Mouse (Mus musculus) liver, adult 2 months (tissue): ENCODE results near the gene Slc19a1.

Source experiments
- CTCF ChIP-seq: fragments of 200-500 bp; IDR thresholded peaks from 2 replicates; pipeline ENCODE4 v1.5.1; 2011; ENCODE audit warnings: low read depth, low read length, control low read depth
- POLR2A ChIP-seq: fragments of 200-500 bp; IDR thresholded peaks from 2 replicates; pipeline ENCODE4 v1.6.1; 2011; ENCODE audit warnings: low read length, control low read depth; ENCODE audit not compliant: insufficient read depth; ENCODE audit errors: extremely low read depth

- no peak for TF ChIP-seq POLR2A
- no peak for TF ChIP-seq CTCF
Measured at GRCm38 (mm10) chr10:77016499-77016898, 15.5 kb upstream of the Slc19a1 start.
